Mouse (Mus musculus) midbrain, embryonic 15.5 days (tissue): ENCODE measurements around the gene Dab2ip. TPM values are rescaled to one million over a fixed set of nuclear protein-coding genes. Genes with fewer than 3 reads are reported as not detected.

ENCODE experiments used
- ATAC-seq: fragments of 200-750 bp; cut with Nextera tagmentation; replicated peaks from 2 replicates; pipeline ENCODE4 v1.8.0; 2017; ENCODE audit warnings: moderate TSS enrichment
- H3K27ac ChIP-seq: fragments of 300-500 bp; sonication (generic); 2 replicates; pipeline ENCODE4 v1.5.1; 2015; ENCODE audit warnings: mild to moderate bottlenecking, inconsistent platforms
- H3K27me3 ChIP-seq: fragments of 300-500 bp; sonication (generic); replicated peaks from 2 replicates; pipeline ENCODE4 v1.6.1; 2015; ENCODE audit warnings: inconsistent platforms
- H3K36me3 ChIP-seq: fragments of 300-500 bp; sonication (generic); replicated peaks from 2 replicates; pipeline ENCODE4 v1.6.1; 2015; ENCODE audit warnings: inconsistent platforms
- H3K4me1 ChIP-seq: fragments of 300-500 bp; sonication (generic); 2 replicates; pipeline ENCODE4 v1.6.1; 2015; ENCODE audit warnings: inconsistent platforms
- H3K4me2 ChIP-seq: fragments of 300-500 bp; sonication (generic); 2 replicates; pipeline ENCODE4 v1.6.1; 2015; ENCODE audit warnings: inconsistent platforms, mild to moderate bottlenecking, moderate library complexity
- H3K4me3 ChIP-seq: fragments of 300-500 bp; sonication (generic); 2 replicates; pipeline ENCODE4 v1.5.1; 2015; ENCODE audit warnings: mild to moderate bottlenecking, inconsistent platforms
- H3K9ac ChIP-seq: fragments of 300-500 bp; sonication (generic); 2 replicates; pipeline ENCODE4 v1.6.1; 2015; ENCODE audit warnings: mild to moderate bottlenecking, inconsistent platforms
- H3K9me3 ChIP-seq: fragments of 300-500 bp; sonication (generic); 2 replicates; pipeline ENCODE4 v1.6.1; 2016; ENCODE audit warnings: inconsistent platforms
- WGBS: fragments of 180-500 bp; shearing (Covaris S2); methylation state at CpG from one replicate; pipeline ENCODE4 v1.1.7; 2015; ENCODE audit warnings: mixed read lengths; 5-methylcytosine and 5-hydroxymethylcytosine counted together
- polyA plus RNA-seq: library from polyadenylated mRNA; unstranded; fragments of >200 nt; fragmentation: Nextera tagmentation; extraction: Ambion mirVana; gene quantifications from 2 replicates; pipeline ENCODE4 v1.2.1, GENCODE M21; 2015

Dab2ip gene
- polyA plus RNA-seq, 1 experiment from 2014 or later: 79.7 TPM

DNA sequence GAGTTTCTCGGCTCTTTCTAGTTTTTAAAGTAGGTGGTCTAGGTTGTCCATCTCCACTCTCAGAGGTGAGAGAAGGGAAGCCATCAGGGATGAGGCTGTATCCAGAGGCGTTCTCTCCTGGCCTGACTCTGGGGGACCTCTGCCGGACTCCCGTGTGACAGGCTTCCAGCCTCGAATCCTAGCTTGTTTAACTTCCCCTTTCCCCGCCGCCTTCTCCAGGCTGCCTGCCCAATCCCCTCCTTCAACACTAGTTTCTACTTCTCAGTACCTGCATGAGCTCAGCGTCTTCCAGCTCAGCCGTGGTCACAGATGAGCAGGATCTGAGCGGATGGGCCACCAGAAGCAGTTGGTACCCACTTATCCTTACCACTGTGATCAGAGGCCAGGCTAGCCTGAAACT lies 31.3 kb downstream of the Dab2ip start:
- Histone ChIP-seq H3K4me2 (no peak overlapping the region), H3K9me3 (no peaks in the 10 kb centered on the region), H3K9ac (no peak overlapping the region), H3K27ac (no peak overlapping the region), H3K36me3 (no peaks in the 10 kb centered on the region), H3K4me1 (peaks cover 13% of the 10 kb centered on the region), H3K4me3 (no peak overlapping the region), H3K27me3 (0 out of 2 replicates have a peak, but pooled peaks cover 3% of the 10 kb centered on the region)
- ATAC-seq: no peak
- WGBS: 71% methylated on average over 10 of the region's 10 CpGs

DNA sequence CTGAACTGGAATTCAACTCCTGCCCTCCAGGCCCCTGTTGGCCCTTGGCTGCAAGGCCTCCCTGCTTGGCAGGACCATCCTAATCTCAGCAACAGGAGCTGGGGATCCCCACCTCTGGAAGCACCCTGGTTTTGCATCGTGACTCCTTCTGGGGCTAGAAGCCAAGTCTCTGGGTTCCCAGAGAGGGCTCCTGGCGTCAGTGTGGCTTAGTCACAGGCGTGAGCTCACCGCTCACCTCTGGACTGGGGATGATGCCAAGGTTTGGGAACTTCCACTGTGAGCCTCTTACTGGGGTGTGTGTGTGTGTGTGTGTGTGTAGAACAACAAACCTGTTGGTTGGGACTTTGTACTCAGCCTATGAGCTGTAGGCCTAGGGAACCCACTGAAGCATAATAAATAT lies 31.7 kb downstream of the Dab2ip start:
- Histone ChIP-seq H3K9ac (no peak overlapping the region), H3K27me3 (0 out of 2 replicates have a peak, but pooled peaks cover 3% of the 10 kb centered on the region), H3K27ac (no peak overlapping the region), H3K4me1 (peaks cover 13% of the 10 kb centered on the region), H3K36me3 (no peaks in the 10 kb centered on the region), H3K9me3 (no peaks in the 10 kb centered on the region), H3K4me2 (no peak overlapping the region), H3K4me3 (no peak overlapping the region)
- WGBS: 85% methylated on average over 4 of the region's 4 CpGs
- no peak for ATAC-seq

DNA sequence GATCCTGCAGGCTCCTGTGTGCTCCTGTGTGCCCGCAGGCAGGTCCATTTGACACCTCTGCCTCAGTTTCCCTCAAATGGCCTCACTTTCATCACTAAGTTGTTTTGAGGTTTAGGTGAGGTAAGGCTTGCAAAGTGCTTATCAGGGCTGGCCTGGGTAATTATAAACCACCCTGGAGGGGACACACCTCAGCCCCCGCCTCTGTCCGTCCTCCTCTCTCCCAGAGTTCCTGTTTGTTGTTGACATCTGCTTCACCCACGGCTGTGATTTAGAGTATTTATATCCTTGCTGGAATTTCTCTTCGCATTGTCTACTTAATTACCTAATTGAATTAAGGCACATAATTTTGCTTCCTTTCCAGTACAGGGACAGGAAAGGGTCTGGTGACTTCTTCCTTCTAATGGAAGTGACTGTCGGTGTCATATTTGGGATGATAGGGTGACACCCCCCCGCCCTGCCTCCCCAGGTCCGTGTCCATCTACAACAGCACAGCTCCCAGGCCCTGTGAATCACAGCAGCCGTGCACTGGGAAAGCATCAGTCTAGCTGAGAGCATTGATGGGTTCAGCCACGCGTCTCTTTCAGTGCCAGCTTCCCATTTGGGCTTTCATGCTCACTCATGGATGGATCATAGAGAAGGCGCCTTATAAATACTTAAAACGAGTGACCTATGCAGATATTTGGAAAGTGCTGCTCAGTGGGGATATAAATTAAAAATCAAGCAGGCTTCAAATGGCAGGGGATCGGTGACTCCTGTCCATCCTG lies 34.1 kb downstream of the Dab2ip start:
- Histone ChIP-seq H3K4me3 (no peak overlapping the region), H3K4me1 (peaks cover 13% of the 10 kb centered on the region), H3K4me2 (no peak overlapping the region), H3K36me3 (no peaks in the 10 kb centered on the region), H3K9ac (no peak overlapping the region), H3K27me3 (no peaks in the 10 kb centered on the region), H3K9me3 (no peaks in the 10 kb centered on the region), H3K27ac (no peak overlapping the region)
- no peak for ATAC-seq
- 74% methylated on average over 14 of the region's 14 CpGs for WGBS

DNA sequence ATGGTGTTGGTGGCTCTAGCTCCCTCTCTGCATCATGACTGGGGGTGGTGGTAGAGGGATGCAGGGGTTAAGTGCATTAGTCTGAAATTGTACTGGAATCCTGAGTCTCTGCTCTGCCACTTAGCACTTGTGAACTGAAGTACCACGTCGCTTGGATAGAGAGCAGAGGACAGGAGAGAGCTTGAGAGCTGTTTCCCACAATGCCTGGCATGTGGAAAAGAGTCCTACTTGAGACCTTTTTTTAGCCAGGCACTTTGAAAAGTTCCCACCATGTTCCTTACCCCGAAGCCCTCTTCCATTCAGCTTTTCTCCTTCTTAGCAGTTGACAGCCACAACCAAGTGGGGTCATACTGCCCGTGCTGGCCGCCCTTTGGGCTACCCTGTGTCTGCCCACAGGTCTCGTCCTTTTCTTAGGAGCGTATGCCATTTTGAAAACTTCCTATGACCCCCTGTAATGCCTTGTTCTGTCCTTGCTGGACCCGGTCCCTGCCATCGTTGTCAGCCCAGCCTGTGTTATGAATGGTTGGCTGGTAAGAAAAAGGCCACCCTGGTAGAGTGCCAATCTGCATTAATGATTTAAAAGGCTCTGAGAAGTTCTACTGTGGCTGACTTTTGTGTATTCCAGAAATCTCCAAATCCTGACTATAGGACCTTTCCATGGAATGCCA lies 34.8 kb downstream of the Dab2ip start:
- 62% methylated on average over 9 of the region's 9 CpGs for WGBS
- Histone ChIP-seq H3K4me3 (no peak overlapping the region), H3K36me3 (no peaks in the 10 kb centered on the region), H3K4me2 (no peak overlapping the region), H3K27ac (no peak overlapping the region), H3K27me3 (no peaks in the 10 kb centered on the region), H3K4me1 (peaks cover 11% of the 10 kb centered on the region), H3K9ac (no peak overlapping the region), H3K9me3 (no peaks in the 10 kb centered on the region)
- ATAC-seq: no peak

DNA sequence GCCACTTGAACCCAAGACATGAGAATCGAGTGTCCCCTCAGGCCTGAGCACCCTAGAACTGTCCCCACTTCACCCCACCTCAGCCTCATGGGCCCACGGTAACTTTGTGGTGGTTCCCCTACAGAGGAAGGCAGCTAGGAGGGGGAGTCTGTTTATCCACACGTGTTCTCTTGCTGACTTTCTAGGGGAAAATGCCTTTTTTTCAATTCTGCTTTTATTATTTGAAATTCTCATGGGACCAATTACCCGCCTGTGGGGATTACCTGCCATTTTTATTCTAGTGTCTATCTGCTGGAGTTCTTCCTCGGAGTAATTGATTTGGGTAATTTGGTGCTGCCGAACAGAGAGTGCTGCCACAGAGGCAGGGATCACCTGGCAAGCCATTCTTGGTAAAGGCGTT lies 35.8 kb downstream of the Dab2ip start:
- Histone ChIP-seq H3K27me3 (no peaks in the 10 kb centered on the region), H3K9me3 (no peaks in the 10 kb centered on the region), H3K4me1 (0 out of 2 replicates have a peak, but pooled peaks cover 1% of the 10 kb centered on the region), H3K36me3 (no peaks in the 10 kb centered on the region), H3K9ac (no peak overlapping the region), H3K4me2 (no peak overlapping the region), H3K27ac (no peak overlapping the region), H3K4me3 (no peak overlapping the region)
- no peak for ATAC-seq
- WGBS: 68% methylated on average over 7 of the region's 7 CpGs

DNA sequence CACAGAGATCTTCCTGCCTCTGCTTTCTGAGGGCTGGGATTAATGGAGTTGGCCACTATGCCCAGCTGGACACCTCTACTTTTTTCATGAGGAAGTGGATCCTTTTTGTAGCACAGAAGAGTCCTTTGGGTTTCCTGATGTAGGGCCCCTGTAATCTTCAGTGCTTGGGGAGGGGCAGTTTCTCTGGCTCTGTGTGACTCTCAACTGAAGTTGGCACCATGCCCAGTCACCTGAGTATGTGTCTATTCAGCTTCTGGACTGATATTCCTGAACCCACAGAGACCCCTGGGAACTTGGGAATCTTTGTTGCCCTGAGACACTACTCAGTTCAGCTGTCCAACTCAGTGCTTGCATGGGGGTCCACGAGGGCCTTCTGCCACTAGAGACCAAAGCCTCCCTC lies 37.0 kb downstream of the Dab2ip start:
- Histone ChIP-seq H3K27ac (no peak overlapping the region), H3K27me3 (no peaks in the 10 kb centered on the region), H3K4me2 (no peak overlapping the region), H3K4me3 (no peak overlapping the region), H3K36me3 (no peaks in the 10 kb centered on the region), H3K4me1 (no peaks in the 10 kb centered on the region), H3K9ac (no peak overlapping the region), H3K9me3 (no peaks in the 10 kb centered on the region)
- ATAC-seq: no peak
- WGBS: 50% methylated on average over 1 of the region's 1 CpGs

DNA sequence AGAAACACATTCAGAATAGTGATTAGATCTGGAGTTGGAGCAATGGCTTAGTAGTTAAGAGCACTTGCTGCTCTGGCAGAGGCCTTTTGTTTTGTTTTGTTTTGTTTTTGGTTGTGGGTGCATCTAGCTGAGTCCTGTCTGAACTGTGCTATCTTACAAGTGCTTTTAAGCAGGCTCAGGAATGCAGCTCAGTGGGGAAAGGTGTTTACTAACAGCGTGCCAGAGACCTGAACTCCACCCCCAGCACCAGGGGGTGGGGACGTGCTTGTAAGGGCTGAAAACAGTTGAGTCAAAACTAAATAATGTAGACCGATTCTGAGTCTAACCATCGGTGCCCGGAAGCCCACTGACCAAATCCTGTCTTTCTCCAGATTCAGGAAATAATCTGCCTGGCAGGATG lies 37.7 kb downstream of the Dab2ip start:
- 52% methylated on average over 5 of the region's 5 CpGs for WGBS
- no peak overlapping the region for H3K9ac ChIP-seq
- H3K9me3 ChIP-seq: no peaks in the 10 kb centered on the region
- no peak for ATAC-seq
- H3K27me3 ChIP-seq: no peaks in the 10 kb centered on the region
- no peak overlapping the region for H3K27ac ChIP-seq
- no peaks in the 10 kb centered on the region for H3K4me1 ChIP-seq
- no peak overlapping the region for H3K4me3 ChIP-seq
- H3K4me2 ChIP-seq: no peak overlapping the region
- H3K36me3 ChIP-seq: no peaks in the 10 kb centered on the region

DNA sequence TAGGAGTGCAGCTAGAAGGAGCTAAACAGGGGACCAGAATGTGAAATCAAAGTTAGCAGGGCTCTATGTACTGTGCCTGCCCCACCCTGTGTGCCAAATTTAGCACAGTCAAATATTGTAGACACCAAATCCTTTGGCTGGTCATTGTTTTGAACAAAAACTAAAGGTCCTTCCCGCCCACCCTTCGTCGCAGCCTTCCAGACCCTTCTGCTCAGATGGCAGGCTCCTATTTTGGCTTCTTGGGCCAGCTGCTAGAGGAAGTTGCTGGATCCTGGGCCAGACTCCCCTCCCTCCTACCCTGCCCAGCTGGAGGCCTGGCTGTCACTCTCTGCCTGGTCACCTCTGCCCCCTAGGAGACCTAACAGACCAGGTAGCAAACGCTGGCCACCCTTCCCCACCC lies 38.7 kb downstream of the Dab2ip start:
- Histone ChIP-seq H3K27me3 (no peaks in the 10 kb centered on the region), H3K4me1 (no peaks in the 10 kb centered on the region), H3K27ac (no peak overlapping the region), H3K9me3 (no peaks in the 10 kb centered on the region), H3K36me3 (no peaks in the 10 kb centered on the region), H3K4me2 (no peak overlapping the region), H3K9ac (no peak overlapping the region), H3K4me3 (no peak overlapping the region)
- ATAC-seq: no peak
- WGBS: 77% methylated on average over 4 of the region's 4 CpGs

DNA sequence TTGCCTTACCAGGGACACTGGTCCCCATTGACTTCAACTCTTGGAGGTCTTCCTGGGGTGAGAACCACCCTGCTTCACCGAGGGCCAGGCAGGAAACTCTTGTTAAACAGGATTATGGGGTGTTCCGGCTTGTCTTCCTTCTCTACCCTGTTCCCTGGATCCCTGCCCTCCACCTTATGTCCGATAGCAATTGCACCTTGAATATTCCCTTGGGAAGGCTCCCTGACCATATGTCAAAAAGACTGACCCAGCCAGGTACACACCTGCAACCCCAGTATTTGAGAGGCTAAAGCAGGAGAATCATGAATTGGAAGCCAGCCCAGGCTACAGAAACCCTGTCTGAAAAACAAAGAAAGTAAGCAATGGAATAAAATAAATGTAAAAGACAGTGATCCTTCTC lies 40.8 kb downstream of the Dab2ip start:
- ATAC-seq: no peak
- H3K36me3 ChIP-seq: no peaks in the 10 kb centered on the region
- no peak overlapping the region for H3K27ac ChIP-seq
- 67% methylated on average over 3 of the region's 3 CpGs for WGBS
- H3K9ac ChIP-seq: no peak overlapping the region
- H3K9me3 ChIP-seq: no peaks in the 10 kb centered on the region
- no peaks in the 10 kb centered on the region for H3K27me3 ChIP-seq
- H3K4me3 ChIP-seq: no peak overlapping the region
- H3K4me2 ChIP-seq: no peak overlapping the region
- H3K4me1 ChIP-seq: no peaks in the 10 kb centered on the region

DNA sequence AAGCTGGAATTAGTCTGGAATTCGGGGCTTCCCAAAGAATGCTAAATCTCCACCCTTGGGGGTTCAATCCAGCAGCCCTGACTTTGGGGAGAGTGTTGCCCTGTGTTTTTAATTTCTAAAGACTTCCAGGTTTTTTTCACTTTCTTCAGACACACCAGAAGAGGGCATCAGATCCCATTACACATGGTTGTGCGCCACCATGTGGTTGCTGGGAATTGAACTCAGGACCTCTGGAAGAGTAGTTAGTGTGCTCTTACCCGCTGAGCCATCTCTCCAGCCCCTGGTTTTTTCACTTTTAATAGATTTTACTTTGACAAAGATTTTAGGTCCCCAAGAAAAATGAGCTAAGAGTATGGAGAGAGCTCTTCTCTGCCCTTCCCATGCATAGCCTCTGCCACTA lies 43.6 kb downstream of the Dab2ip start:
- no peak for ATAC-seq
- no peak overlapping the region for H3K9ac ChIP-seq
- no peak overlapping the region for H3K4me3 ChIP-seq
- H3K9me3 ChIP-seq: no peaks in the 10 kb centered on the region
- 80% methylated on average over 3 of the region's 3 CpGs for WGBS
- no peaks in the 10 kb centered on the region for H3K4me1 ChIP-seq
- H3K27me3 ChIP-seq: no peaks in the 10 kb centered on the region
- no peak overlapping the region for H3K27ac ChIP-seq
- H3K4me2 ChIP-seq: no peak overlapping the region
- no peaks in the 10 kb centered on the region for H3K36me3 ChIP-seq

DNA sequence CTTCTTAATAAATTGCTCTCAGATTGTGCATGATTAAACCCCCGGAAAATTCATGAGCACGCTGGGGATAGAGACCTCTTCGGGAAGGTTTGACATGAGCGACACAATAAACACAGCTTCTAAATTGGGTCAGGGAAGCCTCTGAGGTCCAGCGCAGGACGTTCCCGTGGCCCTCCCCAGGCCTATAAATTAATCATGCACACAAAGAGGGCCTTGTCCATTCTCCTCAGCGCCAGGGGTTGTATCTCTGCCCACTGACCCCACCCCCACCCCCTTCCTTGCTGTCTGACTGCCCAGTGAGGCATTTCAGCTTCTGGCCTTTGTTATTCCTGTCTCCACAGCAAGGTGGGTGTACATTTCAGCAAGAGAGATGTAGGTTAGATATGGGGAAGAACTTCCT lies 49.4 kb downstream of the Dab2ip start:
- Histone ChIP-seq H3K36me3 (no peaks in the 10 kb centered on the region), H3K27me3 (no peaks in the 10 kb centered on the region), H3K4me2 (no peak overlapping the region), H3K9ac (no peak overlapping the region), H3K4me1 (peaks cover 35% of the 10 kb centered on the region), H3K27ac (no peak overlapping the region), H3K9me3 (no peaks in the 10 kb centered on the region), H3K4me3 (no peak overlapping the region)
- WGBS: 14% methylated on average over 8 of the region's 8 CpGs
- no peak for ATAC-seq

DNA sequence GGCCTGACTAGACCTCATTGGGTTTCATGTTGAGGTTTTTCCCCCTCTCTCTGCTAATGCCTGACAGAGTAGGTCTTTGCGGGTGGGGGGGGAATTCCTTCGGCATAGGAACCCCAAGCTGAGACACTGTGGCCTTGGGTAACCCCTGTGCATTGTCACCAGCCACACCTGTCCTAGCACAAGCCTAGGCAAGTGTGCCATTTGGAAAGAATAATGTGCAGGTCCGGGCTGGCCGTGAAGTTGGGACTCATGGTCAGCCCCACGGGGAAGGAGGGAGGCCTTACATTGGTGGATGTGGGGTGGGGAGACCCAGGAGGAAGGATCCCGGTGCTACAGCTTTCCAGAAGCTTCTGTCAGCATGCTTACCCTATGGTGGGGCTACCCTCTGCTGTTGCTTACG lies 50.8 kb downstream of the Dab2ip start:
- Histone ChIP-seq H3K4me3 (no peak overlapping the region), H3K9ac (no peak overlapping the region), H3K4me1 (peaks cover 35% of the 10 kb centered on the region), H3K4me2 (no peak overlapping the region), H3K27ac (no peak overlapping the region), H3K9me3 (no peaks in the 10 kb centered on the region), H3K36me3 (no peaks in the 10 kb centered on the region), H3K27me3 (no peaks in the 10 kb centered on the region)
- WGBS: 78% methylated on average over 7 of the region's 7 CpGs
- ATAC-seq: no peak

DNA sequence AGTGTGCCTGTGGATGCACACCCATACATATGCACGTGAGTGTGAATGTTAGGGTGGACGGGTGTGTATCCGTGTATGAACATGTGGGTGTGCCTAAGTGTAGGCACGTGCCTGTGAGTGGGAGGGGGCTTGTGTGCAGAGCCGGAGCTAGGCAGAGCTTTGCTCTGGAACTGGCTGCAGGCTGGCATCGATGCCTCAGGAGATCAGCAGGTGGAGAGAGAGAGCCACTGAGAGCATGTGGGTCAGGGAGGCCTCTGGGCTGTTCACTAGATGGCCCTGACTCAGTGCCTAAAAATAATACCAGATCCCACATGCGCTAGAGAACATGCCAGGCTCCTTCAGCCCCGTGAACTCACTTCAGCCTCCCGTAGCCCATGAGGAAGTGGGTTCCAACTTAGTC lies 51.3 kb downstream of the Dab2ip start:
- Histone ChIP-seq H3K27ac (no peak overlapping the region), H3K36me3 (no peaks in the 10 kb centered on the region), H3K4me2 (no peak overlapping the region), H3K9me3 (no peaks in the 10 kb centered on the region), H3K4me1 (peaks cover 35% of the 10 kb centered on the region), H3K27me3 (no peaks in the 10 kb centered on the region), H3K9ac (no peak overlapping the region), H3K4me3 (no peak overlapping the region)
- 66% methylated on average over 9 of the region's 9 CpGs for WGBS
- ATAC-seq: peak; percentile 25; the same call in 1 of the 2 replicates
